Mouse (Mus musculus): ENCODE measurements around the gene Rap1a.
A peak's percentile ranks its signal among the peaks of the same experiment; 100 is the strongest.

Rap1a gene

GRCm38 (mm10) chr3:105803600-105803999 lies 2.5 kb upstream of the Rap1a start:
- DNase-seq: no peak

- DNase-seq: peak; percentile 74
Observed at GRCm38 (mm10) chr3:105800675-105801190, 403 bp downstream of the Rap1a start.

DNA sequence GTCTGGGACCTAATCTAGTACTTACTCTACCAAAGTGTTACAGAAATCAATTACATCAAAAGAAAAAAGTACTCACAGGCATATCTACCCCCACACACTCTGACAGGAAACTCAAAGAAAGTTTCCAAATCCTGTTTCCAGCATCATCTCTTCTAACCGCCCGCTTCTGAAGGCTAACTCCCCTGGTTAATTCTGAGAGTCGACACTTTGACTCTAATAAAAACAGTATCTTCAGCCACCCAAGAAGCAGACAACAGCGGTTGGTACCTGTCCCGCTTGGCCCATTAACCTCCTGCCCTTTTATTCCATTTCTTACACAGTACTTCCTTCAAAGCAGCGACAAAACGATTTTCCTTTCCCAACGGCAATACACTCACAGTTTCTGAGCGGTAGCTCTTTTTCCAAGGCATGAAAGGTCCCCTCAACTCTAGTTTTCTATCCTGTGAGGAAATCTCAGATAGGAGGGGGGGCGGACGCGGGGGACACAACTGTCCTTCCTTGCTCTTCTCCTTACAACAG lies 921 bp downstream of the Rap1a start:
- no peak for DNase-seq

DNA sequence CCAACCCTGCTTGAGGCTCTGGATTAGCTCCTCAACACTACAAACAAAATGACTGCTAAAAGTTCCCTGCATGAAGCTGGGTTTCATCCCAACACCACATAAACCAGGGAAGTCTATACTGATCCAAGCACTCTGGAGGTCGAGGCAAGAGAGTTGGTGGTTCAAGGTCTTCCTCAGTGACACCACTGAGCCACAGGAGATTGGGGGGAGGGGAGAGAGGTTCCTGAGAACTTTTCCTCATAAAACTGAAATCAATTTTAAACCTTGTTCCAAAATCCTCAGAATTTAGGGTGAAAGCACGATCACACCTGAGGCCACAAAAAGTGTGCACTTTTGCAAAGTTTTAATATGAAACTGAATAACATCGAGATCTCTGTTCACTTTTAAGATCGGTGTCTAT lies 1.8 kb downstream of the Rap1a start:
- no peak for DNase-seq

GRCm38 (mm10) chr3:105798770-105799169 lies 2.4 kb downstream of the Rap1a start:
- no peak for DNase-seq

DNA sequence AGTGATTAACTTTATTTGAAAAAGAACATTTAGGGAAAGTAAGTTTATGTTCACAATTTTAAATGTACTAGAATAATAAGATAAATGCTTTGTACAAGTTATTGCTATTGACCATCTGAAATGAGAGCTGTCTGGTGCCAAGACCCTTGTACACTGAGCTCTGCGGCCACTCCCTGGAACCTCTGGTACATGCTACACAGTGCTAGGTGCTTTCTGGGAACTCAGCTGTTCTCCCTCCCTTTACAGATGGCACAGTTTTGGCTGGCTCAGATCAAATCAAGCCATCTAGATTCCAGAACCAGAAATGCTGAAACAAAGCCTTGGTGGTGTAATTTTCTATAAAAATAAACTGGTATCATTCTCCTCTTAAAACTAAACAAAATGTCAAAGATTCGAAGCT lies 3.7 kb downstream of the Rap1a start:
- no peak for DNase-seq

DNA sequence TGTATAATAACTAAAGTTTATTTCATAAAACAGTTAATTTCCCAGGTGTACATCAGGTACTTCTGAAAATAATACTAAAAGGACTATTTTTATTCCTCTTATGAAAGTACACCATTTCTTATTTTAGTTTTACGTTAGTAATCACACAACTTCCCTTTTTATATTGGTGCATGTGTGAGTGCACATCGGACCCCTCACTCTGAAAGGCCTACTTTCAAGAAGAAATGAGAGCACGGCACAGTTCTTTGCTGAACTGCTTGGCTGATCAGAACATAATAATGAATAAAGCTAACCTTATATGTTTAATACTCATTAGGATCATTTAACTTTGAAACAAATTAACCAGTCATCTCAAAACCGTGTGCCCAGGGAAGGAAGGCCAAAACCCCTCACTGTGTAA lies 4.4 kb downstream of the Rap1a start:
- DNase-seq: no peak

- DNase-seq: no peak
Observed at GRCm38 (mm10) chr3:105794309-105794708, 6.8 kb downstream of the Rap1a start.

DNA sequence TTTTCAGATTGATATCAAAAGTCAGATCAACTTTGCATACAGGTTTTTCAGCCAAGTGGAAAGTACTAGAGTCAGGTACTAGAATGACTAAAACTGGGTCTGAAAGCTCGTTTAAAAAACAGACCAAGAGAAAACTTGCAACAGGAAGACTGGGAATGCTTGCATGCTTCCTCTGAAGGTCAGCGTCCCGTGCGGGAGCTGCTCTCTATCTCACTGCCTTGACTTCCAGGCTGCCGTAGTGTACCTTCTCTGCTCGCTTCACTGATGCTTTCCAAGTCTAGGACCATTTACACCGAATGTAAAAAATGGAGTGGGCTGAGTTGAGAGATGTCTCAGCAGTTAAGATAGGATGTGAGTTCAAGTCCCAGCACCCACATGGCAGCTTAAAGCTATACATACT lies 8.8 kb downstream of the Rap1a start:
- no peak for DNase-seq

- DNase-seq: no peak
Observed at GRCm38 (mm10) chr3:105791129-105791528, 10.0 kb downstream of the Rap1a start.

- no peak for DNase-seq
Observed at GRCm38 (mm10) chr3:105790338-105790737, 10.8 kb downstream of the Rap1a start.

DNA sequence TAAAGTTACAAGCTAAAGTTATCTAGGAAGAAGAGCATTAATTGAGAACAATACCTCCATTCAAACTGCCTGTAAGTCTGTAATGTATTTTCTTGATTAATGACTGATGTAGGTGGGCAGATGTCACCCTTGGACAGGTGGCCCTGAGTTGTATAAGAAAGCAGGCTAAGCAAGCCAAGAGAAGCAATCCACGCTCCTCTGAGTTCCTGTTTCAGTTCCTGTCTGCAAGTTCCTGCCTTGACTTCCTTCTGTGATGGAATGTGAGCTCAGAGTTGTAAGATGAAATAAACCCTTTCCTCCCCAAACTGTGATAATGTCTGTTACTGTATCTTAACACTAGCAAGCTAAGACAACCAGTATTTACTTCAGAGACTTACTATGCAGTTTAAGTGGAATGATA lies 11.4 kb downstream of the Rap1a start:
- no peak for DNase-seq

DNA sequence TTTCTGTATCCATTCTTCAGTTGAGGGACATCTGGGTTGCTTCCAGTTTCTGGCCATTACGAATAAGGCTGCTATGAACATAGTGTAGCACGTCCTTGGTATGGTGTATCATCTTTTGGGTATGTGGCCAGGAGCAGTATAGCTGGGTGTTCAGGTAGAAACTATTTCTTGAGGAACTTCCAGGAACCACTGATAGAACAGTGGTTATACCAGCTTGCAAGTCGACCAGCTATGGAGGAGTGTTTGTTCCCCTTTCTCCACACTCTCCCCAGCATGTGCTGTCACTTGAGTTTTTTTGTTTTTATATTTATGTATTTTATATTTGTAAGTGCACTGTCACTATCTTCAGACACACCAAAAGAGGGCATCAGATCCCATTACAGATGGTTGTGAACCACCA lies 13.8 kb downstream of the Rap1a start:
- DNase-seq: no peak

DNA sequence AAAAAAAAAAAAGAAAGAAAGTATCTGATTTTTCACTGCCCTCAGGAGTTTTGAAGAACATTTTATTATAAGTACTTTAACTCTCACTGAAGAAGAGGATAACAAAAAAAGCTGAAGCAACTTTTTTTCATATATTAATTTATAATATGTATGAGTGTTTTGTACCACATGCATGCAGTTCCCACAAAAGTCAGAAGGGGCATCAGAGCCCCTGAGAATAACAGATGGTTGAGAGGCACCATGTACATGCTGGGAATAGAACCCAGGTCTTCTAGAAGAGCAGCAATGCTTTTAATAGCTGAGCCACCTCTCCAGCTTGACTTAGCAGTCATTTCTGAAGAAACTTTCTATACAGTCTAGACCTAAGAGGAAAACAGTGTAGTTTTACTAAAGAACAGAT lies 15.3 kb downstream of the Rap1a start:
- DNase-seq: no peak

DNA sequence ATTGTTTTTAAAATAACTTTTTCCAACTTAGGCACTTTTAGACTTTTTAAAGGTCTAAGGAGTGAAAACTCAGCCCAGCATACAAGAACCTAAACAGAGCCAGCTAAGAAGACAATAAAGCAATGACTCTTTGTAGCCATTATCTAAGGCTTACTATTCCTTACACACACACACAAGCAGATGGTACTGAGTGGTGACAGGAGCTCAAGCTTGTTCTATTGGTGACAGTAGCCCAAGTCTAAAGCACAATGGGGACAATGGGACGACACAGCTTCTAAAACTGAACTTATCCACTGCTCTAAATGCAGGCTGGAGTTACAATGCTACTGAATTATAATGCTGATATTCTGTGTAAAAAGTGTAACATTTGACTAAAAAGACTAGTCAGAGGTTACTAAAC lies 17.3 kb downstream of the Rap1a start:
- no peak for DNase-seq

- DNase-seq: no peak
Observed at GRCm38 (mm10) chr3:105782406-105782805, 18.7 kb downstream of the Rap1a start.

DNA sequence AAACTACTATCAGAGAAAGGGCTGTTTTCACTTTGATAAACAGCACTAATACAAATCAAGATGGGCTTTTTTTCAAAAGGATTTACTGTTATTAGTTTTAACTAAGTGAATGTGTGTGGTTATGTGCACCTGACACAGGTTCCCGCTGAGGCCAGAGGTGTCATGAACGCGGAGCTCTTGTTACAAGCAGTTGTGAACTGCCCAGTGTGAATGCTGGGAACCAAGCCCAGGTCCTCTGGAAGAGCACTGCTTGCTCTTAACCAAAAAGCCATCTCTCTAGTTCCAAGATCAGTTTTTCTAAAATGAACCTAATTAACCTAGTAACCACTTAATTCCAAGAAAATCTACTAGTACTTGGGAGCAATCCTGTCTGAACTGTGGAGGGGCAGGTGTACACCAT lies 23.1 kb downstream of the Rap1a start:
- no peak for DNase-seq

DNA sequence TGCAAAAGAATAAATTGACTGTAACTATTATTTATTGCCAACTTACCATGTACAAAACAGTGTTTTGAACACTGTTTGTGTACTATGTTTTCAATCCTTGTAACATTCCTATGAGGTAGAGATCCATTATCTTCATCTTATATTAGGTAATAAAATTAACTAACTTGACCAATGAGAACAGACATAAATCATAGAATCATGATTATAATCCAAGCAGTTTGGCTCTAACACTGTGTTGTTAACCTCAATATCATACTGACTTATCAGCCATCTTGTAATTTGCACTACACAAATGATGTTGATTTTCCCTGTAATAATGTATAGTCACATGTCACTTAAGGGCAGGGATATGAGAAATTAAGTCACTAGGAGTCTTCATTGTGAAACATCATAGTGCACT lies 26.6 kb downstream of the Rap1a start:
- DNase-seq: no peak

DNA sequence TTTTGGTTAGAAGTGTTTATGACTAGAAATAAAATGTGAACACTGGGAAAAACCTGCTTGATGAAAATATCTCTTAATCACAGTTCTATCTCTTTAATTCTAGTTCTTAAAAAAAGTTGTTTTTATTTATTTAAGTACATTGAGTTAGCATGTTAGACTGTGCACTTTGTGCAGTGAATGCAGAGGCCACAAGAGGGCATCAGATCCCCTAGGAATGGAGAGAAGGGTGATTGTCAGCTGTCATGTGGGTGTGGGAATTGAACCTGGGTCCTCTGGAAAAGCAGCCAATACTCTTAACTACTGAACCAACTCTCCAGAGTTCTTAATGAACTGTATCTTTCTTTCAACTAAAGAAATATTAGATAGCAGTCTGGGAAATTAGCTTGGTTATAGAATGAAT lies 29.6 kb downstream of the Rap1a start:
- peak; percentile 64 for DNase-seq

DNA sequence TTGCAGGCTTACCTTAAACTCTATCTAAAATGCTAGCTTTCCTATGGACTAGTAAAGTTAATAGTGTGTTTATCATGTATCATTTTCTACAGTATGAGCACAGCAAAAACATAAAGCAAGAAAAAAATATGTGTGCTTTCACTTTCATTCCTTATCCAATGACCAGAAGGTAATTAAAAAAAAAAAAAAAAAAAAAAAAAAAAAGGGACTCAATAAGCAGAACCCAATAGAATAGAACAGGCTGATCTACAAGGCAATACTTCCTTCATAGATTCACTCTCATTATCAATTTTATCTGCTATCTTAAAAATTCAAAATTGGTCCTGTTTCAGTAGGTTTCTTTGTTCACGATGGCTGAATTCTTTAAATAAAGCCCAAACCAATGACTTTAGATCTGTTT lies 30.3 kb downstream of the Rap1a start:
- no peak for DNase-seq

DNA sequence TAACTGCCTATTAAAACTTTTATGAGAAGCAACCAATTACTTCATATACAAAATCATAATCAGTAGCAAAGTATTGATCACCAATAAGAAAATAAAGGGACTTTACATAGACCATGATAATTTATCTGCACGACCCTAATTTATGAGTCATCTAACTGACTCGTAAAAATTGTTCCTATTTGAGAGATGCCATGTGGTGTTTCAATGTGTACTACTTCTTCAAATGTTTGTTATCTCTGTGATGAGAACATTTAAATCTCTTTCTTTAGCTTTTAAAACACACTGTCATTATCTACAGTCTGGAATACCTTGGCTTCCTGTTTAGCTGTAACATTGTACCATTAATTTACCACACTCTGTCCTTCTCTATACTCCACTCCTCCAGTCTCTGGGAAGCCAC lies 31.8 kb downstream of the Rap1a start:
- no peak for DNase-seq

DNA sequence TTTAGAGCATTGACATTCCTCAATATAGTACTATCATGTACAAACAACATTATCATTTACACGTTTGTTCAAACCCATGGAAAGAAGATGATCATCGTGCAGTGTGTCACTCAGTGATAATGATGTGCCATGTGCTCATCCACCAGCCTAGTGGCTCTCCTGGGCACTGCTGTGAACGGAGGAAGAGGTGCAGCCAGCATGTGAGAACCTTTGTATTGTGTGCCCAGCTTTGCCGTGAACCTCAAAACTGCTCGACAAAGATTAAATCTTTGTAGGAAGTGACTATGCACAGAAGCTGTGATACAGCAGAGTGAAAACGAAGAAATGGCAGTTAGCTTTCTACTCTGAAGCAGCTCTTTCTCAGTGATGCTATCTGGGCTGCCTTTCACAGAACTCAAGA lies 32.6 kb downstream of the Rap1a start:
- DNase-seq: peak; percentile 47

DNA sequence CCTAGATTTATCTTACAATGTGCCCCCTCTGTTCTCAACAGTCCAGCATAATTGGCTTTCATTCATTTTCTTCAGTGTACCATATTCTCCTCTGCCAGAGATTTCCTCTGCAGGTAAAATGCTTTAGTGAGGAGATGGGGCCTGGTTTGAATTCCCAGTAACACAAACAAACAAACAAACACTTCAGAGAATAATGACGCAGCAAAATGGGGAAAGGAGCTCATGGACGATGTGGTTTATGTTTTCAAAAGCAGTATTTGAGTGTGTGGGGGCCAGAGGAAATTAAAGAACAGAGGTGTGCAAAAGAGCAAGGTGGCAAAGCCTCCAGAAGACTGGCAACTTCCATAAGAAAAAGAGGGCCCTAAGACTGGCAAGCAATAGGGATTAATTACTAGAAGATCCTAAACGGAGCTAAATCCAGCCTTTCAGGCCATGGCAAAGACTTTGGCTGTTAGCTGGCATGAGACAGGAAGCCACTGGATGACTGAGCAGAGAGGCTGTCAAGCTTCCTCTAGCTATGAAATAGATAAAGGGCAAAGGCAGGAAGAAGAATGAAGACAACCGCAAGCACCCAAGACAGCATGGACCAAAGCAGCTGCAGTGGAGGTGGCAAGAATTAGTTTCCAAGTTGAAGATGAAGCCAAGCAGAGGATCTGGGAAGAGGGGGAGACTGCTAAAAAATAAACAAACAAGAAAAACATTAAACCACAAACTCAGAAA lies 37.8 kb downstream of the Rap1a start:
- peak; percentile 37 for DNase-seq

DNA sequence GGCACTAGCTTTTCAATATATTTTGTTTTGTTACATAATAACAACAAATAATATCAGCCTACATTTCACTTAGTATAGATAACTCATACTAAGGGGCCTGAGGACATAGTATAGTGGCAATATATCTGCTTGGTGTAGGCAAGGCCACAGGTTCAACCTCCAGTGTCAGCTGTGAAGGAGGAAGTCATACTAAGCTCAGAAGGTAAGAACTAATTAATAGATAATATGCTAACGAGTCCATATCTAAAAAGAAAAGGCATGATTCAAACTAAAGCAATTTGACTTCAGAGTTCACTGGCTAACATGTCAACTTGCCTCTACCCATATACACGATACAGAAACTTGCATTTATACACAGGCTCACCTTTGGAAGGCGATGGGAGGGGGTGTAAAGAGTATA lies 41.1 kb downstream of the Rap1a start:
- DNase-seq: no peak

DNA sequence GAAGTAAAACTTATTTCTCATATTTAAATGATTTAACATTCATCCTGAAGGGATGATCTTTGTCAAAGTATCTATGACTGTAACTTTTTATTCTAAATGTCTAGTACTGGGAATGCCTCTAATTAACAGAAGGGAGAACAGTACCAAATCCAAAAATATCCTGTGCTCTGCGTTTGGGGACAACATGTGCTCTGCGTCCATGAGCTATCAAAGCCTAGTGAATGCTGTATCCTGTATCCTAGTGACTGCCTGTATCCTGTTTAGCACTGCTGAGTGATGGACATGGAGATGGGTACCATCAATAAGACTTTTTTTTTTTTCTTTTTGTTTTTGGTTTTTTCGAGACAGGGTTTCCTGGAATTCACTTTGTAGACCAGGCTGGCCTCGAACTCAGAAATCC lies 42.5 kb downstream of the Rap1a start:
- DNase-seq: no peak

Measured in liver (tissue).